Mouse (Mus musculus) urinary bladder, postnatal 4 days (tissue): ENCODE measurements around the gene Gm5134.

Experiments
- DNase-seq, 2 experiments: peaks; one replicate each; pipeline ENCODE4 v3.0.0; 2021 to 2022; ENCODE audit warnings: low spot score in 2 of 2

Gm5134 gene

GRCm38 (mm10) chr10:75939481-75940234, 14.7 kb upstream of the Gm5134 start:
- DNase-seq = no peak

GRCm38 (mm10) chr10:75940520-75940919, 13.8 kb upstream of the Gm5134 start, which contains the start of gene Gm867:
Gene Gm867 (minus strand): TSS chr10:75940672.
- no peak for DNase-seq

GRCm38 (mm10) chr10:75941042-75941824, 13.1 kb upstream of the Gm5134 start:
- no peak for DNase-seq

- DNase-seq = no peak
Observed at GRCm38 (mm10) chr10:75942736-75943477, 11.4 kb upstream of the Gm5134 start, which contains the start of gene Vpreb3. Gene Vpreb3 (plus strand): TSS chr10:75943057.

- DNase-seq = no peak
Observed at GRCm38 (mm10) chr10:75944066-75944772, 10.1 kb upstream of the Gm5134 start.

- no peak for DNase-seq
Observed at GRCm38 (mm10) chr10:75945213-75945612, 9.1 kb upstream of the Gm5134 start.

- DNase-seq = no peak
Observed at GRCm38 (mm10) chr10:75945896-75946295, 8.4 kb upstream of the Gm5134 start.

- no peak for DNase-seq
Observed at GRCm38 (mm10) chr10:75948079-75948478, 6.2 kb upstream of the Gm5134 start.

GRCm38 (mm10) chr10:75949053-75950045, 5.0 kb upstream of the Gm5134 start:
- no peak for DNase-seq

GRCm38 (mm10) chr10:75950791-75951210, 3.5 kb upstream of the Gm5134 start:
- DNase-seq = no peak

GRCm38 (mm10) chr10:75951424-75952050, 2.8 kb upstream of the Gm5134 start:
- DNase-seq = no peak

- no peak for DNase-seq
Observed at GRCm38 (mm10) chr10:75973846-75974245, 19.5 kb downstream of the Gm5134 start.

- no peak for DNase-seq
Observed at GRCm38 (mm10) chr10:75975216-75975615, 20.9 kb downstream of the Gm5134 start.

GRCm38 (mm10) chr10:75978119-75978834, 24.0 kb downstream of the Gm5134 start:
- DNase-seq = no peak

- no peak for DNase-seq
Observed at GRCm38 (mm10) chr10:75978835-75979157, 24.5 kb downstream of the Gm5134 start.

- no peak for DNase-seq
Observed at GRCm38 (mm10) chr10:75979432-75979831, 25.1 kb downstream of the Gm5134 start.

GRCm38 (mm10) chr10:75990430-75991042, 36.2 kb downstream of the Gm5134 start:
- no peak for DNase-seq

GRCm38 (mm10) chr10:75993616-75994240, 39.4 kb downstream of the Gm5134 start:
- DNase-seq = no peak
